Comparison of ENCODE assay signal across 16 mouse cellular contexts in the genomic region with DNA sequence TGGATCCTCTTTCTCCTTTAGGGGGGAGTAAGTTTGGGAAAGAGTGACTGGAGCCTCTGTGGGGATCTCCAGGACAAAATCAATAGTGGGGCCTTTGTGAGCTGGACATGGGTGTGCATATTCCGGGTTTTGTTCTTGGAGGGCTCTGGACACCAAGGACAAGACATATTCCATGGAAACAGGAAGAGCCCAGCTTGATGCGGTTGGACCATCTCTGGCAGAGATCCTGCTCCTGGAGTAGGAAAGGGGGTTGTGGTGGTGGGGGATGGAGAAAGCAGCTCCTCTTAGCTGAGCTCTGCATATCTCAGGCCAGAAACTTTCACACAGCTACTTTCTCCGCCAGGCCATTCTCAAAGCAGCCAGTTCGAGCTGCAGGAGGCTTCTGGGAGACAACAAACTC. TPM values are rescaled to one million over a fixed set of nuclear protein-coding genes. Genes with fewer than 3 reads are reported as not detected.
DNase-seq lines count a peak whose midpoint lies in the region; ATAC-seq and TF ChIP-seq lines count a peak whose summit lies in the region.
"Had no signal": no experiment of that assay in that cellular context is flagged by ENCODE, and none has a peak within 500 bp of the region (broad histone marks: within the 10 kb centered on the region; RNA-seq: fewer than 3 reads in every experiment).

No protein-coding gene starts in this region.

- H3K4me1 ChIP-seq in heart, embryonic 12.5 days (replicated peaks), result peaks cover 20% of the 10 kb centered on the region
- no peaks in the 10 kb centered on the region for H3K4me1 ChIP-seq in kidney, embryonic 16.5 days (ENCODE audit: insufficient read depth, low read length)
- H3K4me1 ChIP-seq in intestine, postnatal 0 days (replicated peaks; ENCODE audit: control insufficient read depth, insufficient read depth, low read length), result no peaks in the 10 kb centered on the region
- H3K4me1 ChIP-seq: embryonic facial prominence, embryonic 12.5 days; midbrain, embryonic 13.5 days had no signal

- no peak for TF ChIP-seq CTCF in intestine, postnatal 0 days (IDR thresholded peaks at IDR 0.05; ENCODE audit: low read depth)

- H3K4me2 ChIP-seq in heart, embryonic 12.5 days, result no peak overlapping the region
- H3K4me2 ChIP-seq in kidney, embryonic 16.5 days (replicated peaks; ENCODE audit: low read depth, low read length), result 0 out of 2 replicates have a peak overlapping the region, but pooled peaks have one; percentile 11
- 0 out of 2 replicates have a peak overlapping the region, but pooled peaks have one; percentile 21 for H3K4me2 ChIP-seq in intestine, postnatal 0 days (replicated peaks; ENCODE audit: low read depth)
- H3K4me2 ChIP-seq: embryonic facial prominence, embryonic 12.5 days; midbrain, embryonic 13.5 days had no signal

- H3K9me3 ChIP-seq in heart, embryonic 12.5 days (replicated peaks), result no peaks in the 10 kb centered on the region
- H3K9me3 ChIP-seq in kidney, embryonic 16.5 days (ENCODE audit: low read length), result no peaks in the 10 kb centered on the region
- H3K9me3 ChIP-seq in intestine, postnatal 0 days (ENCODE audit: control insufficient read depth), result no peaks in the 10 kb centered on the region
- H3K9me3 ChIP-seq: embryonic facial prominence, embryonic 12.5 days; midbrain, embryonic 13.5 days had no signal

- WGBS in heart, embryonic 12.5 days, result 32% methylated on average over 4 of the region's 4 CpGs
- 70% methylated on average over 4 of the region's 4 CpGs for WGBS in kidney, embryonic 16.5 days
- WGBS in intestine, postnatal 0 days, result 54% methylated on average over 4 of the region's 4 CpGs

- H3K36me3 ChIP-seq in heart, embryonic 12.5 days, result no peaks in the 10 kb centered on the region
- no peaks in the 10 kb centered on the region for H3K36me3 ChIP-seq in kidney, embryonic 16.5 days (ENCODE audit: insufficient read depth, low read length)
- no peaks in the 10 kb centered on the region for H3K36me3 ChIP-seq in intestine, postnatal 0 days (ENCODE audit: control insufficient read depth, insufficient read depth)
- H3K36me3 ChIP-seq: embryonic facial prominence, embryonic 12.5 days; midbrain, embryonic 13.5 days had no signal

- 0 out of 2 replicates have a peak overlapping the region, but pooled peaks have one; percentile 19 for H3K27ac ChIP-seq in heart, embryonic 12.5 days (ENCODE audit: poor library complexity, severe bottlenecking)
- H3K27ac ChIP-seq in kidney, embryonic 16.5 days (ENCODE audit: low read length), result peak overlapping the region; percentile 14; the same call in 1 of the 2 replicates
- H3K27ac ChIP-seq in intestine, postnatal 0 days (ENCODE audit: low read depth, low read length), result no peak overlapping the region
- H3K27ac ChIP-seq: embryonic facial prominence, embryonic 12.5 days; liver, embryonic 14.5 days; midbrain, embryonic 13.5 days had no signal

- H3K27me3 ChIP-seq in heart, embryonic 12.5 days (replicated peaks), result peaks cover 10% of the 10 kb centered on the region; the same call in 1 of the 2 replicates
- H3K27me3 ChIP-seq in kidney, embryonic 16.5 days (ENCODE audit: insufficient read depth, low read length), result no peaks in the 10 kb centered on the region
- H3K27me3 ChIP-seq in intestine, postnatal 0 days (replicated peaks; ENCODE audit: control insufficient read depth, insufficient read depth, low read length), result no peaks in the 10 kb centered on the region
- H3K27me3 ChIP-seq: embryonic facial prominence, embryonic 12.5 days; midbrain, embryonic 13.5 days had no signal

- no peak overlapping the region for H3K4me3 ChIP-seq in heart, embryonic 12.5 days
- H3K4me3 ChIP-seq in kidney, embryonic 16.5 days (ENCODE audit: low read length), result peak overlapping the region; percentile 41
- 0 out of 2 replicates have a peak overlapping the region, but pooled peaks have one; percentile 9 for H3K4me3 ChIP-seq in intestine, postnatal 0 days (ENCODE audit: low read depth, low read length)
- H3K4me3 ChIP-seq: embryonic facial prominence, embryonic 12.5 days; midbrain, embryonic 13.5 days had no signal

- peak; percentile 69 for ATAC-seq in heart, embryonic 12.5 days (ENCODE audit: insufficient number of reproducible peaks, low FRiP score)
- ATAC-seq in kidney, embryonic 16.5 days (ENCODE audit: low FRiP score, low TSS enrichment), result no peak
- ATAC-seq in intestine, postnatal 0 days, result no peak
- ATAC-seq: forebrain, embryonic 16.5 days; midbrain, embryonic 13.5 days had no signal

- H3K9ac ChIP-seq in heart, embryonic 12.5 days, result no peak overlapping the region
- peak overlapping the region; percentile 59; the same call in 1 of the 2 replicates for H3K9ac ChIP-seq in kidney, embryonic 16.5 days (replicated peaks; ENCODE audit: low read length)
- no peak overlapping the region for H3K9ac ChIP-seq in intestine, postnatal 0 days (ENCODE audit: low read depth, low read length)
- H3K9ac ChIP-seq: embryonic facial prominence, embryonic 12.5 days; liver, embryonic 14.5 days; midbrain, embryonic 13.5 days had no signal

- DNase-seq in heart, adult 9 months (ENCODE audit: low spot score in 2 of 2), result no peak
- DNase-seq in kidney, postnatal 14 days, result no peak
- peak; percentile 38 for DNase-seq in lung, postnatal 14 days
- DNase-seq in retina, postnatal 1 day, result no peak
- no peak for DNase-seq in ovary, postnatal 10 days (ENCODE audit: low spot score)
- DNase-seq: cerebellum, adult 9-11 months; gastrocnemius, postnatal 36 days; thymus, postnatal 14 days had no signal

RNA-seq across cellular contexts. Expression of gene Aplnr, which starts 3.4 kb away (rescaled TPM):
- polyA plus RNA-seq in heart, embryonic 12.5 days (2016; fragmentation: Nextera tagmentation; extraction: Ambion mirVana), result 8.5 and 8.6 TPM in 2 replicates
- 125 and 126 TPM in 2 replicates for polyA plus RNA-seq in kidney, embryonic 16.5 days (2015; fragmentation: Nextera tagmentation; extraction: Ambion mirVana)
- polyA plus RNA-seq in intestine, postnatal 0 days (2015; fragmentation: Nextera tagmentation; extraction: Ambion mirVana), result 22.9 and 26.6 TPM in 2 replicates
- polyA plus RNA-seq: C2C12 had no signal

RNA-seq across cellular contexts. Expression of gene Lrrc55, which starts 57.6 kb away (rescaled TPM):
- polyA plus RNA-seq in heart, embryonic 12.5 days (2016; fragmentation: Nextera tagmentation; extraction: Ambion mirVana), result 0.18 and 0.22 TPM in 2 replicates
- 0.68 and 0.80 TPM in 2 replicates for polyA plus RNA-seq in kidney, embryonic 16.5 days (2015; fragmentation: Nextera tagmentation; extraction: Ambion mirVana)
- 1.4 TPM in 2 replicates for polyA plus RNA-seq in intestine, postnatal 0 days (2015; fragmentation: Nextera tagmentation; extraction: Ambion mirVana)
- polyA plus RNA-seq: C2C12 had no signal
